Mouse (Mus musculus) adrenal gland, postnatal 4 days (tissue): ENCODE results near the gene Gm5726. TPM values are rescaled to one million over a fixed set of nuclear protein-coding genes. Genes with fewer than 3 reads are reported as not detected.
"Not testable (repeated sequence)": the region's sequence is repeated elsewhere in the genome, so short reads cannot be mapped to it uniquely, and the experiment has no call there.

Experiments used
- DNase-seq, 2 experiments: peaks; one replicate each; pipeline ENCODE4 v3.0.0; 2021 to 2022; ENCODE audit warnings: low spot score in 2 of 2, mixed read lengths in 2 of 2
- long read RNA-seq, 2 experiments: library from polyadenylated mRNA; stranded (forward); transcript quantifications; one replicate each; pipeline ENCODE4 v2.0.0; 2021
- total RNA-seq, 2 experiments: library from RNA; stranded (reverse); gene quantifications; 2 replicates each; pipeline ENCODE4 v1.2.3; 2021

The Gm5726 gene
- total RNA-seq: not detected
- long read RNA-seq, experiment 1: 0 reads
- long read RNA-seq, experiment 2: 0 reads

DNA sequence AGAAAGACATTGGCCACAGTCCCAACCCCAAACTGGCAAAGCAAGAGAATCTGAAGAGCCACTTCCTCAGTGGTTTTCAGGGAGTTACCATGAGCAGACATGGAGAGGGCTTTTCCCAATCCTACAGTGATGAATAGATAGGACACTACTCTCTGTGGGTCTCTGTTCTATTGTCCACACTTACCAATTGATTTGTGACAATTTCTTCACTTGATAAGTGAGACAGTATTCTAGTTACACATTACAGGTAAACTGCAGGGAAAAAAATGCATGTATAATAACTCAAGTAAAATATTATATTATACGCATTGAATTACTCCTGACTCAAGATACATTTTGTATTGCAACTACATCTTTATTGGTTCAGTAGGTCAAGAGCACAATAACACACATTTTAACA lies at the start of gene Gm5726:
Gene Gm5726 (minus strand): TSS at position 101 of the 400 bp plus-strand sequence.
- DNase-seq: not testable (repeated sequence)

DNA sequence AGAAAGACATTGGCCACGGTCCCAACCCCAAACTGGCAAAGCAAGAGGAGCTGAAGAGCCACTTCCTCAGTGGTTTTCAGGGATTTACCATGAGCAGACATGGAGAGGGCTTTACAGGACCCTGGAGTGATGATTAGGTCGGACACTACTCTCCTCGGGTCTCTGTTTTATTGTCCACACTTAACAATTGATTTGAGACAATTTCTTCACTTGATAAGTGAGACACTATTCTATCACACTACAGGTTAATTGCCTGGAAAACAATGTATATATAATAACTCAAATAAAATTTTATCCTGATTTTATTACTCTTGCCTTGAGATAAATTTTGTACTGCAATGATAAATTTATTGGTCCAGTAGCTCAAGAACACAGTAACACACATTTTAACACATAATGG lies 30.6 kb upstream of the Gm5726 start, which contains the start of gene Gm4141:
Gene Gm4141 (minus strand): TSS at position 101 of the 400 bp plus-strand sequence.
- not testable (repeated sequence) for DNase-seq

DNA sequence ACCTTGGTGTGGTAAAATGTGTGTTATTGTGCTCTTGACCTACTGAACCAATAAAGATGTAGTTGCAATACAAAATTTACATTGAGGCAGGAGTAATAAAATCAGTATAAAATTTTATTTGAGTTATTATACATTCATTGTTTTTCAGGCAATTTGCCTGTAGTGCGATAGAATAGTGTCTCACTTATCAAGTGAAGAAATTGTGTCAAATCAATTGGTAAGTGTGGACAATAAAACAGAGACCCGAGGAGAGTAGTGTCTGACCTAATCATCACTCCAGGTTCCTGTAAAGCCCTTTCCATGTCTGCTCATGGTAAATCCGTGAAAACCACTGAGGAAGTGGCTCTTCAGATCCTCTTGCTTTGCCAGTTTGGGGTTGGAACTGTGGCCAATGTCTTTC lies 12.0 kb downstream of the Gm5726 start, which contains the start of gene Vmn1r104:
Gene Vmn1r104 (plus strand): TSS at position 301 of the 400 bp plus-strand sequence.
- not testable (repeated sequence) for DNase-seq

DNA sequence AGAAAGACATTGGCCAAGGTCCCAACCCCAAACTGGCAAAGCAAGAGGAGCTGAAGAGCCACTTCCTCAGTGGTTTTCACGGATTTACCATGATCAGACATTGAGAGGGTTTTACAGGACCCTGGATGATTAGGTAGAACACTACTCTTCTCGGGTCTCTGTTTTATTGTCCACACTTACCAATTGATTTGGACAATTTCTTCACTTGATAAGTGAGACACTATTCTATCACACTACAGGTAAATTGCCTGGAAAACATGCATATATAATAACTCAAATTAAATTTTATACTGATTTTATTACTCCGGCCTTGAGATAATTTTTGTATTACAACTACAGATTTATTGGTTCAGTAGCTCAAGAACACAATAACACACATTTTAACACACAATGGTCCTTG lies 35.1 kb downstream of the Gm5726 start, which contains the start of gene Vmn1r103:
Gene Vmn1r103 (minus strand): TSS at position 101 of the 400 bp plus-strand sequence.
- not testable (repeated sequence) for DNase-seq

Other genes starting within 250 kb of the Gm5726 start
- gene Gm4133, start 211.7 kb downstream of the Gm5726 start, total RNA-seq: not detected
- not detected for gene Gm5728, start 170.3 kb downstream of the Gm5726 start, total RNA-seq
- gene Vmn1r100, start 127.8 kb downstream of the Gm5726 start, total RNA-seq: not detected
- gene Vmn1r101, start 103.2 kb downstream of the Gm5726 start, total RNA-seq: not detected
- gene Gm10670, start 70.8 kb downstream of the Gm5726 start, total RNA-seq: not detected
- not detected for gene Vmn1r103, start 35.2 kb downstream of the Gm5726 start, total RNA-seq
- gene Vmn1r104, start 11.9 kb downstream of the Gm5726 start, total RNA-seq: not detected
- not detected for gene Gm4141, start 30.5 kb upstream of the Gm5726 start, total RNA-seq
- not detected for gene Gm4513, start 53.3 kb upstream of the Gm5726 start, total RNA-seq
- gene Vmn1r107, start 123.2 kb upstream of the Gm5726 start, total RNA-seq: not detected
- not detected for gene Vmn1r111, start 157.5 kb upstream of the Gm5726 start, total RNA-seq
- not detected for gene Gm10668, start 184.9 kb upstream of the Gm5726 start, total RNA-seq
- not detected for gene Vmn1r112, start 225.4 kb upstream of the Gm5726 start, total RNA-seq
- gene Vmn1r113, start 241.5 kb upstream of the Gm5726 start, total RNA-seq: not detected